Mouse (Mus musculus): ENCODE data around the gene Hist2h2aa1. TPM values are rescaled to one million over a fixed set of nuclear protein-coding genes. Genes with fewer than 3 reads are reported as not detected.
A peak's percentile ranks its signal among the peaks of the same experiment; 100 is the strongest.
"Not testable (repeated sequence)": the region's sequence is repeated elsewhere in the genome, so short reads cannot be mapped to it uniquely, and the experiment has no call there.

Gene Hist2h2aa1
- polyA plus RNA-seq, 1 experiment from 2014 or later: 14.6 TPM

- WGBS: 59% methylated on average over 6 of the region's 6 CpGs
- ATAC-seq (ENCODE audit: low FRiP score) (no peak), DNase-seq (ENCODE audit: low spot score) (no peak)
- Histone ChIP-seq H3K4me3 (ENCODE audit: low read depth, low read length) (no peak overlapping the region), H3K9me3 (ENCODE audit: control insufficient read depth, low read length) (no peaks in the 10 kb centered on the region), H3K4me2 (replicated peaks; ENCODE audit: low read depth, low read length) (no peak overlapping the region), H3K4me1 (replicated peaks; ENCODE audit: control insufficient read depth, insufficient read depth, low read length) (0 out of 2 replicates have a peak, but pooled peaks cover 3% of the 10 kb centered on the region), H3K36me3 (ENCODE audit: control insufficient read depth, insufficient read depth, low read length) (no peaks in the 10 kb centered on the region), H3K27me3 (ENCODE audit: control insufficient read depth, insufficient read depth, low read length) (peaks cover 6% of the 10 kb centered on the region; the same call in 1 of the 2 replicates), H3K9ac (ENCODE audit: low read depth, low read length) (no peak overlapping the region), H3K27ac (ENCODE audit: low read depth, low read length) (no peak overlapping the region)
Measured at GRCm38 (mm10) chr3:96280660-96281059, 35.4 kb downstream of the Hist2h2aa1 start.

- H3K27ac ChIP-seq (ENCODE audit: low read depth, low read length): no peak overlapping the region
- H3K27me3 ChIP-seq (ENCODE audit: control insufficient read depth, insufficient read depth, low read length): peaks cover 6% of the 10 kb centered on the region; the same call in 1 of the 2 replicates
- H3K9me3 ChIP-seq (ENCODE audit: control insufficient read depth, low read length): no peaks in the 10 kb centered on the region
- no peak for ATAC-seq (ENCODE audit: low FRiP score)
- H3K4me3 ChIP-seq (ENCODE audit: low read depth, low read length): no peak overlapping the region
- no peak overlapping the region for H3K9ac ChIP-seq (ENCODE audit: low read depth, low read length)
- no peaks in the 10 kb centered on the region for H3K36me3 ChIP-seq (ENCODE audit: control insufficient read depth, insufficient read depth, low read length)
- WGBS: 28% methylated on average over 4 of the region's 4 CpGs
- peak; percentile 41 for DNase-seq (ENCODE audit: low spot score)
- H3K4me1 ChIP-seq (replicated peaks; ENCODE audit: control insufficient read depth, insufficient read depth, low read length): 0 out of 2 replicates have a peak, but pooled peaks cover 3% of the 10 kb centered on the region
- no peak overlapping the region for H3K4me2 ChIP-seq (replicated peaks; ENCODE audit: low read depth, low read length)
Measured at GRCm38 (mm10) chr3:96284457-96284856, 39.2 kb downstream of the Hist2h2aa1 start.

GRCm38 (mm10) chr3:96287334-96287733, 42.0 kb downstream of the Hist2h2aa1 start:
- H3K4me3 ChIP-seq (ENCODE audit: low read depth, low read length); H3K4me2 ChIP-seq (replicated peaks; ENCODE audit: low read depth, low read length); H3K27ac ChIP-seq (ENCODE audit: low read depth, low read length); H3K4me1 ChIP-seq (replicated peaks; ENCODE audit: control insufficient read depth, insufficient read depth, low read length); H3K36me3 ChIP-seq (ENCODE audit: control insufficient read depth, insufficient read depth, low read length); DNase-seq (ENCODE audit: low spot score); H3K27me3 ChIP-seq (ENCODE audit: control insufficient read depth, insufficient read depth, low read length); H3K9ac ChIP-seq (ENCODE audit: low read depth, low read length); H3K9me3 ChIP-seq (ENCODE audit: control insufficient read depth, low read length); ATAC-seq (ENCODE audit: low FRiP score): not testable (repeated sequence)
- 92% methylated on average over 11 of the region's 11 CpGs for WGBS

- Histone ChIP-seq H3K27me3 (ENCODE audit: control insufficient read depth, insufficient read depth, low read length) (peaks cover under 1% of the 10 kb centered on the region; the same call in 1 of the 2 replicates), H3K9me3 (ENCODE audit: control insufficient read depth, low read length) (no peaks in the 10 kb centered on the region), H3K4me2 (replicated peaks; ENCODE audit: low read depth, low read length) (no peak overlapping the region), H3K27ac (ENCODE audit: low read depth, low read length) (no peak overlapping the region), H3K4me3 (ENCODE audit: low read depth, low read length) (no peak overlapping the region), H3K9ac (ENCODE audit: low read depth, low read length) (no peak overlapping the region), H3K4me1 (replicated peaks; ENCODE audit: control insufficient read depth, insufficient read depth, low read length) (no peaks in the 10 kb centered on the region), H3K36me3 (ENCODE audit: control insufficient read depth, insufficient read depth, low read length) (no peaks in the 10 kb centered on the region)
- 77% methylated on average over 3 of the region's 3 CpGs for WGBS
- ATAC-seq (ENCODE audit: low FRiP score) (no peak), DNase-seq (ENCODE audit: low spot score) (no peak)
Measured at GRCm38 (mm10) chr3:96289201-96289600, 43.9 kb downstream of the Hist2h2aa1 start.

- not testable (repeated sequence) for H3K27ac ChIP-seq (ENCODE audit: low read depth, low read length); H3K4me2 ChIP-seq (replicated peaks; ENCODE audit: low read depth, low read length); H3K9ac ChIP-seq (ENCODE audit: low read depth, low read length); H3K36me3 ChIP-seq (ENCODE audit: control insufficient read depth, insufficient read depth, low read length); H3K9me3 ChIP-seq (ENCODE audit: control insufficient read depth, low read length); H3K27me3 ChIP-seq (ENCODE audit: control insufficient read depth, insufficient read depth, low read length); H3K4me3 ChIP-seq (ENCODE audit: low read depth, low read length); H3K4me1 ChIP-seq (replicated peaks; ENCODE audit: control insufficient read depth, insufficient read depth, low read length); ATAC-seq (ENCODE audit: low FRiP score); DNase-seq (ENCODE audit: low spot score)
- 95% methylated on average over 3 of the region's 3 CpGs for WGBS
Measured at GRCm38 (mm10) chr3:96290727-96291126, 45.4 kb downstream of the Hist2h2aa1 start.

- ATAC-seq (ENCODE audit: low FRiP score) (no peak), DNase-seq (ENCODE audit: low spot score) (no peak)
- Histone ChIP-seq H3K36me3 (ENCODE audit: control insufficient read depth, insufficient read depth, low read length) (no peaks in the 10 kb centered on the region), H3K4me2 (replicated peaks; ENCODE audit: low read depth, low read length) (no peak overlapping the region), H3K4me1 (replicated peaks; ENCODE audit: control insufficient read depth, insufficient read depth, low read length) (no peaks in the 10 kb centered on the region), H3K27ac (ENCODE audit: low read depth, low read length) (no peak overlapping the region), H3K27me3 (ENCODE audit: control insufficient read depth, insufficient read depth, low read length) (no peaks in the 10 kb centered on the region), H3K4me3 (ENCODE audit: low read depth, low read length) (no peak overlapping the region), H3K9ac (ENCODE audit: low read depth, low read length) (no peak overlapping the region), H3K9me3 (ENCODE audit: control insufficient read depth, low read length) (no peaks in the 10 kb centered on the region)
- WGBS: 65% methylated on average over 6 of the region's 6 CpGs
Measured at GRCm38 (mm10) chr3:96292641-96293040, 47.3 kb downstream of the Hist2h2aa1 start.

- no peaks in the 10 kb centered on the region for H3K36me3 ChIP-seq (ENCODE audit: control insufficient read depth, insufficient read depth, low read length)
- H3K9ac ChIP-seq (ENCODE audit: low read depth, low read length): no peak overlapping the region
- no peaks in the 10 kb centered on the region for H3K27me3 ChIP-seq (ENCODE audit: control insufficient read depth, insufficient read depth, low read length)
- WGBS: 57% methylated on average over 5 of the region's 5 CpGs
- H3K4me1 ChIP-seq (replicated peaks; ENCODE audit: control insufficient read depth, insufficient read depth, low read length): no peaks in the 10 kb centered on the region
- no peak for ATAC-seq (ENCODE audit: low FRiP score)
- H3K9me3 ChIP-seq (ENCODE audit: control insufficient read depth, low read length): no peaks in the 10 kb centered on the region
- DNase-seq (ENCODE audit: low spot score): no peak
- no peak overlapping the region for H3K4me3 ChIP-seq (ENCODE audit: low read depth, low read length)
- H3K4me2 ChIP-seq (replicated peaks; ENCODE audit: low read depth, low read length): no peak overlapping the region
- H3K27ac ChIP-seq (ENCODE audit: low read depth, low read length): no peak overlapping the region
Measured at GRCm38 (mm10) chr3:96293368-96293767, 48.1 kb downstream of the Hist2h2aa1 start.

- H3K9ac ChIP-seq (ENCODE audit: low read depth, low read length): no peak within 1 kb of the TSS
- no peak within 1 kb of the TSS for H3K4me3 ChIP-seq (ENCODE audit: low read depth, low read length)
- H3K27ac ChIP-seq (ENCODE audit: low read depth, low read length): no peak within 1 kb of the TSS
- no peaks in the 10 kb centered on the region for H3K36me3 ChIP-seq (ENCODE audit: control insufficient read depth, insufficient read depth, low read length)
- H3K27me3 ChIP-seq (ENCODE audit: control insufficient read depth, insufficient read depth, low read length): no peaks in the 10 kb centered on the region
- H3K4me1 ChIP-seq (replicated peaks; ENCODE audit: control insufficient read depth, insufficient read depth, low read length): no peaks in the 10 kb centered on the region
- ATAC-seq (ENCODE audit: low FRiP score) (no peak), DNase-seq (ENCODE audit: low spot score) (no peak)
- no peaks in the 10 kb centered on the region for H3K9me3 ChIP-seq (ENCODE audit: control insufficient read depth, low read length)
- WGBS: 83% methylated on average over 4 of the region's 4 CpGs
- no peak within 1 kb of the TSS for H3K4me2 ChIP-seq (replicated peaks; ENCODE audit: low read depth, low read length)
Measured at GRCm38 (mm10) chr3:96293787-96294186, 48.5 kb downstream of the Hist2h2aa1 start, which contains the start of gene Fcgr1. Gene Fcgr1, minus strand, starts transcription at chr3:96293969.

Measured in hindbrain, embryonic 11.5 days (tissue).